Mouse (Mus musculus) small intestine, adult 2 months (tissue): ENCODE data around the gene Rplp0. TPM values are rescaled to one million over a fixed set of nuclear protein-coding genes. Genes with fewer than 3 reads are reported as not detected.
"Not testable (repeated sequence)": the region's sequence is repeated elsewhere in the genome, so short reads cannot be mapped to it uniquely, and the experiment has no call there.

Experiments used
- H3K27ac ChIP-seq: fragments of 200-500 bp; 2 replicates; pipeline ENCODE4 v1.5.1; 2012; ENCODE audit warnings: low read depth, low read length, control low read depth, inconsistent platforms; ENCODE audit not compliant: insufficient read depth
- H3K27me3 ChIP-seq: fragments of 200-500 bp; 2 replicates; pipeline ENCODE4 v1.6.1; 2012; ENCODE audit warnings: mild to moderate bottlenecking, moderate library complexity, low read length, inconsistent platforms; ENCODE audit not compliant: control insufficient read depth, insufficient read depth
- H3K36me3 ChIP-seq: fragments of 200-500 bp; 2 replicates; pipeline ENCODE4 v1.6.1; 2012; ENCODE audit warnings: mild to moderate bottlenecking, low read length, control low read depth, inconsistent platforms; ENCODE audit not compliant: control insufficient read depth, insufficient read depth
- H3K4me1 ChIP-seq: fragments of 200-500 bp; 2 replicates; pipeline ENCODE4 v1.6.1; 2012; ENCODE audit warnings: low read length, inconsistent platforms, mixed read lengths; ENCODE audit not compliant: control insufficient read depth, insufficient read depth, insufficient read length
- H3K4me3 ChIP-seq: fragments of 200-500 bp; 2 replicates; pipeline ENCODE4 v1.5.1; 2012; ENCODE audit warnings: low read depth, mild to moderate bottlenecking, control low read depth, inconsistent platforms, low read length, moderate library complexity
- CTCF ChIP-seq: fragments of 200-500 bp; IDR thresholded peaks from 2 replicates; pipeline ENCODE4 v1.5.1; 2012; ENCODE audit warnings: low read depth, mild to moderate bottlenecking, control low read depth, inconsistent platforms, low read length, moderate library complexity, mixed read lengths; ENCODE audit not compliant: insufficient replicate concordance, insufficient read length; ENCODE audit errors: extremely low read depth
- POLR2A ChIP-seq: fragments of 200-500 bp; IDR thresholded peaks from 2 replicates; pipeline ENCODE4 v1.6.1; 2012; ENCODE audit warnings: low read depth, mild to moderate bottlenecking, control low read depth, inconsistent platforms, low read length, moderate library complexity
- WGBS: fragments of 180-500 bp; shearing (Covaris S2); methylation state at CpG from one replicate; pipeline ENCODE4 v1.1.7; 2018; 5-methylcytosine and 5-hydroxymethylcytosine counted together
- polyA plus RNA-seq: library from polyadenylated mRNA; depleted of rRNA; stranded (reverse); fragments of >200 nt; gene quantifications from 2 replicates; pipeline ENCODE4 v1.2.3, GENCODE M21; 2012

Gene Rplp0
- polyA plus RNA-seq, 1 experiment: 2,017 TPM

DNA sequence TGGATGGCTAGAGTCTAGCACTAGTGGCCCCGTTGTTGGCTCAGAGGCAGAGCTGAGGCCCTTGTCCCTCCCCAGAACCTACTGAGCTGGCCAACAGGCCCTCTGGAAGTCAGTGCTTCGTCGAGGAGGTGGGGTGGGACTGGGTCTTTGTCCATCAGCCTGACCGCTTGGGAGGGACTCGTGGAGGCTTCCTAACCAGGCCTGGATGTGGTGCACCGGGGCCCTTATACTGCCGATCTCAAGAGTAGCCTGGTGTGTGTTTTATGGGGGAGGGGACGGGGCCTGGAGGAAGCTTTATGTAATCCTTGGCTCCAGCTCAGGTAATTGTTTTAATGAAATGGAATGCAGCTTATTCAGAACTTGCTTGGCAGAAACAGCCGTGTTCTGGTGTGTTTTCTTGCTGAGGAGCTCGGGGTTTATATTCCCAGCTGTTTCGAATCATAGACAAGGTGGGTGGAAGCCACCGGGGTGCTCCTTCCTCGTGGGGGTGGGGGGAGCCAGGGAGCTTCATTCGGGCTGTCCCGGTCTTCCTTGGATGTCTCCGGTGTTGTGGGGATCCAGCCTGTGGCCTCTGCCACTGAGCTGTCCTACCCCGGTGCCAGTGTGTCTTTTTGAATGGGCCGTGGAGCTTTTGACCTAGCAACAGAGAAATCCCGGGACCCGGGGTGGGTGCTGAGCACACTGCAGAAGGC lies 44.2 kb upstream of the Rplp0 start:
- H3K27ac ChIP-seq: peak overlapping the region; percentile 64
- peaks cover 17% of the 10 kb centered on the region for H3K4me1 ChIP-seq
- TF ChIP-seq CTCF: no peak
- no peak for TF ChIP-seq POLR2A
- peak overlapping the region; percentile 28; the same call in 1 of the 2 replicates for H3K4me3 ChIP-seq
- WGBS: 47% methylated on average over 20 of the region's 20 CpGs
- H3K27me3 ChIP-seq: no peaks in the 10 kb centered on the region
- peaks cover 4% of the 10 kb centered on the region for H3K36me3 ChIP-seq

DNA sequence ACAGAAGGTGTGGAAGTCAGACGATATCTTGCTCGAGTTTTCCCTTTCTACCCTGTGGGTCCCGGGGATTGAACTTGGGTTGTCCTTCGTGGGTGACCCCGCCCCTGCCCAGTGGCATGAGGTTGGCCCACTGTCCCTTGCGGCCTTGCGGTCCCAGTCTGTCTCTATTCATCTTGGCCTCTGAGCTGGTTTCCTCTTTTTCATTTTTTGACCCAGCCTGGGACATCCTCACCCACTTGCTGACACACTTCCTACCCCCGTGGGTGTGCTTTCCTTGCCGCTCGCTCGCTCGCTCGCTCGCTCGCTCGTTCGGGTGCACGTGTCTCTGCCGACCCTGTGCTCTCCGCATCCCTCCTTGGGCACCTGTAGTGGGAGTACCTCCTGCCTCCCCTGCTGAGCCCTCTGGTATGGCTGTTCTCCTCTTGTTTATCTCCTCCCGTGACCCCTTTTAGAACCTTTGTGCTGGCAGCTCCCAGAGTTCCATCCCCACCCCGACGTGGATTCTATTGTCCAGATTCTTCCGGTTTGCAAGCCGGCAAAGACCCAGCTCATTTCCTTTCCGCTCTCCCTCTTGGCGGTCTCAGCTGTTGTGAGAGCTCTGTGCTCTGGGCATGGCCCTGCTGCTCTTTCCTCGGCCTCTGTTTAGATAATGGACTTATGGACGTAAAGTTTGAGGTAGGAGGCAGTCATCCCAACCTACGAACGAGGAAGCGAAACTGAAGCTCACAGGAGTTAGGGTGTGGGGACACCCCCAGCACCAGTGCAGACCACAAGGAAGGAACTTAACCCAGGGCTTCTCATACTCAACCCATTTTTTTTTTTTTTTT lies 43.0 kb upstream of the Rplp0 start:
- no peaks in the 10 kb centered on the region for H3K27me3 ChIP-seq
- peak overlapping the region; percentile 42 for H3K4me3 ChIP-seq
- peaks cover 30% of the 10 kb centered on the region for H3K4me1 ChIP-seq
- TF ChIP-seq CTCF (no peak), POLR2A (no peak)
- 75% methylated on average over 32 of the region's 32 CpGs for WGBS
- peak overlapping the region; percentile 86 for H3K27ac ChIP-seq
- H3K36me3 ChIP-seq: peaks cover 4% of the 10 kb centered on the region

DNA sequence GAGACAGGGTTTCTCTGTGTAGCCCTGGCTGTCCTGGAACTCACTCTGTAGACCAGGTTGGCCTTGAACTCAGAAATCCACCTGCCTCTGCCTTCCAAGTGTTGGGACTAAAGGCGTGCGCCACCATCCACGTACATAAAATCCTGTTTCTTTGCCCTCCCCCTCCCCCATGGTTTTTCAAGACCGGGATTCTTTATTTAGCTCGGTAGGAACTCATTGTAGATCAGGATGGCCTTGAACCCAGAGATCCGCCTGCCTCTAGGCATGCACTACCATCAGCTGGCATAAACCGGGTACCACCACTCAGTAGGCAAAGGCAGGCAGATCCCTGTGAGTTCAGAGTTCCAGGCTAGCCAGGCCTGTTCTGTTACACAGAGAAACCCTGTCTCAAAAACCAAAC lies 42.4 kb upstream of the Rplp0 start:
- no peaks in the 10 kb centered on the region for H3K27me3 ChIP-seq
- no peak overlapping the region for H3K4me3 ChIP-seq
- TF ChIP-seq POLR2A (no peak), CTCF (no peak)
- 79% methylated on average over 7 of the region's 7 CpGs for WGBS
- peaks cover 4% of the 10 kb centered on the region for H3K36me3 ChIP-seq
- peaks cover 36% of the 10 kb centered on the region for H3K4me1 ChIP-seq
- H3K27ac ChIP-seq: peak overlapping the region; percentile 86

DNA sequence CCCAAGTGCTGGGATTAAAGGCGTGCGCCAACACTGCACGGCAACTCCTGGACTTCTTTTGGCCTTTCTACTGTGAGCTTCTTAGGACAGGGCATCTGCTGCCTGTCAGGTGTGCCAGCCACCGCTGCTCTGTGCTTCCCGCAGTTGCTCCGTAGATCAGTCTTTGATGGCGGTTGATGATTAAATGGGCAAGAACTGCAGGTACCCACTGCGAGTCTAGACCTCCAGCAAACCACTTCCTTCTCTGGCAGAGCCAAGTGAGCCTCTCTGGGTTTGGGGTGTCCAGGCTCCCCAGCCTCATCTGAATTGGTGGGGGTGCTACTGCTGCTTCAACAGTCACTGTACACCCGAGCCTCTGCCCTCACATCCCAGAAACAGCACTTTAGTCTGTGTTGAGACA lies 41.8 kb upstream of the Rplp0 start:
- H3K27ac ChIP-seq: no peak overlapping the region
- H3K27me3 ChIP-seq: no peaks in the 10 kb centered on the region
- WGBS: 73% methylated on average over 9 of the region's 9 CpGs
- peaks cover 4% of the 10 kb centered on the region for H3K36me3 ChIP-seq
- H3K4me1 ChIP-seq: peaks cover 39% of the 10 kb centered on the region
- no peak overlapping the region for H3K4me3 ChIP-seq
- TF ChIP-seq CTCF (no peak), POLR2A (no peak)

DNA sequence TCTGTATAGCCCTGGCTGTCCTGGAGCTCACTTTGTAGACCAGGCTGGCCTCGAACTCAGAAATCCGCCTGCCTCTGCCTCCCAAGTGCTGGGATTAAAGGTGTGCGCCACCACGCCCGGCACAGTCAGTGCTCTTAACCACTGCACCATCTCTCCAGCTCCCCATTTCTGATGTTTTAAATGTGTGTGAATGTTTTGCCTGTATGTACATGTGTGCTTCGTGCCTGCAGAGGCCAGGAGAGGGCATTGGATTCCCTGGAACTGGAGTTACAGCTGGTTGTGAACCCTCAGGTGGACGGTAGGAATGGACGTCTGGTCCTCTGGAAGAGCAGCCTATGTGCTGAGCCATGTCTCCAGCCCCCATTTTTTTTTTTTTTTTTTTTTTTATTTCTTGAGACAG lies 41.1 kb upstream of the Rplp0 start:
- H3K4me1 ChIP-seq: peaks cover 44% of the 10 kb centered on the region
- WGBS: 96% methylated on average over 8 of the region's 8 CpGs

DNA sequence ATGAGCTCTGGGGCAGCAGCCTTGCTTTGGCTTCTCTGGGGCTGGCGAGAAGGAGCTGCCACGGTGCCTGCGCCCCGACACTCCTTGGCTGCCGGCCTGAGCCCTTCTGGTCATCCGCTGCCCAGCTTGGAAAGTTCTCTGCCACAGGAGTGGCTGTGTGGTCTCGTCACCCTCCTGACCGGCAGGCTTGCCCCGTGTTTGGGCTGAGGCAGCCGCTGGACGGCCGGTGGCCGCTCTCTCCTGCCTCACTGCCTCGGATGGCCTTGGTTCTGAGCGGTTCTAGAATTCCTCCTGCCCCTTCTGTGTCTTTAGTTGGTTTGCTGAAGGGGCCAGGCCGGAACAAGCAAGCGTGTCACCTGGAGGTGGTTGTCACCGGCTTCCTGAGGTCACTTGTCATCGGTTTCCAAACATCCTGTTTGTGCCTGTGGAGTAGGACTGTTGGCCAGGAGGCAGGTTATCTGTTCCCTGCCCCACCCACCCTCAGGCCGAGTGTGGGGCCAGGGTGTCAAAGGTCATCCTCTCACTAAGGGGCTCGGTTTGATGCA lies 38.9 kb upstream of the Rplp0 start:
- 46% methylated on average over 21 of the region's 21 CpGs for WGBS
- TF ChIP-seq POLR2A (no peak), CTCF (no peak)
- H3K4me3 ChIP-seq: peak overlapping the region; percentile 22
- H3K36me3 ChIP-seq: peaks cover 4% of the 10 kb centered on the region
- H3K27ac ChIP-seq: peak overlapping the region; percentile 93
- H3K27me3 ChIP-seq: no peaks in the 10 kb centered on the region
- peaks cover 41% of the 10 kb centered on the region for H3K4me1 ChIP-seq

More for the DNA sequence above, 41.1 kb upstream of the Rplp0 start:
- H3K36me3 ChIP-seq, H3K27me3 ChIP-seq, H3K27ac ChIP-seq, H3K4me3 ChIP-seq: not testable (repeated sequence)
